Mouse (Mus musculus): Measurements from ENCODE around the gene Hk2.

Gene Hk2

GRCm38 (mm10) chr6:82770286-82770685, 4.0 kb downstream of the Hk2 start:
- no peak for DNase-seq (ENCODE audit: low spot score in 2 of 2)

GRCm38 (mm10) chr6:82769704-82770103, 4.5 kb downstream of the Hk2 start:
- DNase-seq (ENCODE audit: low spot score in 2 of 2), result no peak

GRCm38 (mm10) chr6:82767734-82768586, 6.3 kb downstream of the Hk2 start:
- DNase-seq (ENCODE audit: low spot score in 2 of 2), result no peak

GRCm38 (mm10) chr6:82766636-82767035, 7.6 kb downstream of the Hk2 start:
- DNase-seq (ENCODE audit: low spot score in 2 of 2), result no peak

GRCm38 (mm10) chr6:82765261-82765660, 9.0 kb downstream of the Hk2 start:
- no peak for DNase-seq (ENCODE audit: low spot score in 2 of 2)

- DNase-seq (ENCODE audit: low spot score in 2 of 2), result no peak
Measured at GRCm38 (mm10) chr6:82763871-82764503, 10.3 kb downstream of the Hk2 start.

GRCm38 (mm10) chr6:82762728-82763127, 11.5 kb downstream of the Hk2 start:
- DNase-seq (ENCODE audit: low spot score in 2 of 2), result no peak

GRCm38 (mm10) chr6:82760749-82761357, 13.4 kb downstream of the Hk2 start:
- no peak for DNase-seq (ENCODE audit: low spot score in 2 of 2)

- DNase-seq (ENCODE audit: low spot score in 2 of 2), result no peak
Measured at GRCm38 (mm10) chr6:82759241-82759640, 15.0 kb downstream of the Hk2 start.

GRCm38 (mm10) chr6:82756799-82757210, 17.4 kb downstream of the Hk2 start:
- DNase-seq (ENCODE audit: low spot score in 2 of 2), result no peak

GRCm38 (mm10) chr6:82756216-82756615, 18.0 kb downstream of the Hk2 start:
- DNase-seq (ENCODE audit: low spot score in 2 of 2), result no peak

- DNase-seq (ENCODE audit: low spot score in 2 of 2), result no peak
Measured at GRCm38 (mm10) chr6:82755338-82755737, 18.9 kb downstream of the Hk2 start.

GRCm38 (mm10) chr6:82754769-82755168, 19.5 kb downstream of the Hk2 start:
- no peak for DNase-seq (ENCODE audit: low spot score in 2 of 2)

GRCm38 (mm10) chr6:82753638-82754361, 20.5 kb downstream of the Hk2 start:
- DNase-seq (ENCODE audit: low spot score in 2 of 2), result no peak

- no peak for DNase-seq (ENCODE audit: low spot score in 2 of 2)
Measured at GRCm38 (mm10) chr6:82753061-82753460, 21.2 kb downstream of the Hk2 start.

GRCm38 (mm10) chr6:82751791-82752190, 22.5 kb downstream of the Hk2 start:
- DNase-seq (ENCODE audit: low spot score in 2 of 2), result no peak

- DNase-seq (ENCODE audit: low spot score in 2 of 2), result no peak
Measured at GRCm38 (mm10) chr6:82751031-82751430, 23.2 kb downstream of the Hk2 start.

- no peak for DNase-seq (ENCODE audit: low spot score in 2 of 2)
Measured at GRCm38 (mm10) chr6:82750063-82750462, 24.2 kb downstream of the Hk2 start.

GRCm38 (mm10) chr6:82748106-82748672, 26.1 kb downstream of the Hk2 start:
- no peak for DNase-seq (ENCODE audit: low spot score in 2 of 2)

GRCm38 (mm10) chr6:82747085-82747484, 27.2 kb downstream of the Hk2 start:
- no peak for DNase-seq (ENCODE audit: low spot score in 2 of 2)

- DNase-seq (ENCODE audit: low spot score in 2 of 2), result no peak
Measured at GRCm38 (mm10) chr6:82744553-82744952, 29.7 kb downstream of the Hk2 start.

GRCm38 (mm10) chr6:82741518-82741880, 32.8 kb downstream of the Hk2 start:
- DNase-seq (ENCODE audit: low spot score in 2 of 2), result no peak

Data from frontal cortex, postnatal 36 days (tissue).